Mouse (Mus musculus): ENCODE data around the gene Mau2.

The Mau2 gene

GRCm38 (mm10) chr8:69973442-69974161, 68.9 kb downstream of the Mau2 start:
- peak; percentile 12 for DNase-seq

- DNase-seq = no peak
Measured at GRCm38 (mm10) chr8:69973063-69973441, 69.5 kb downstream of the Mau2 start.

- no peak for DNase-seq
Measured at GRCm38 (mm10) chr8:69970880-69971279, 71.7 kb downstream of the Mau2 start.

- DNase-seq = no peak
Measured at GRCm38 (mm10) chr8:69967291-69967933, 75.1 kb downstream of the Mau2 start.
